Mouse (Mus musculus): ENCODE data around the gene Fntb. TPM values are rescaled to one million over a fixed set of nuclear protein-coding genes. Genes with fewer than 3 reads are reported as not detected.
"Not testable (repeated sequence)": the region's sequence is repeated elsewhere in the genome, so short reads cannot be mapped to it uniquely, and the experiment has no call there.

Gene Fntb
- polyA plus RNA-seq, 1 experiment from 2014 or later, result 16.2 TPM

DNA sequence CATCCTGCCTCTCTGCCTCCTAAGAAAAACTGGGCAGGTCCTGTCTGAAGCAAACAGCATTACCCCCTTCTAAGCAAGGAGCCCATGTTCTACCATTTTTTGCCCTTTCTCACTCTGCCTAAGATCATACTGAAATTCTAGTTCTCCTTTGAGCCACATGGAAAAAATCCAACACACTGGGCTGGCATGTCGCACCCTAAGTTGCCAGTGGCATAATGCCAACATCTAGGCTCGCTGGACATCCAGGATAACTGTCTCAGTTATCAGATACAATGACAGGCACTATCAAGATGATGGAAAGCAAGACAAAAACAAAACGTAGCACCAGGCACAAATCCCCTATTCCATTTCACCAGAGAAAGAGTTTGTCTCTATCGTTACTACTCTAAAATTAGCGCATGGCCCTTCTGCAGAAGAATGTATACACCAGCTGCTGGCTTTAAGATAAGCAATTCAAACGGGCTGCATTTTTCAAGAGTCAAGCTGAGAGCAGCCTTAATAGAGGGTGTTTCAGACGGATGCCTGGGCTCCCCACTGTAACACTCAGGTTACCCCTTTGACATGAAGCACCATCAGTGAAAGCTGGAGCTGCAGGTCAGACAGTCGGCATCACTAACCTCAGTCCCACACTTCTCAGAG lies 25.2 kb downstream of the Fntb start:
- TF ChIP-seq EP300 (IDR thresholded peaks at IDR 0.05; ENCODE audit: low read depth), result no peak
- no peak for TF ChIP-seq CTCF (IDR thresholded peaks at IDR 0.05; ENCODE audit: low read depth)
- 38% methylated on average over 8 of the region's 8 CpGs for WGBS (ENCODE audit: insufficient replicate concordance)
- Histone ChIP-seq H3K4me2 (ENCODE audit: low read depth, low read length) (no peak overlapping the region), H3K9me3 (ENCODE audit: low read length) (no peaks in the 10 kb centered on the region), H3K4me3 (ENCODE audit: low read depth, low read length) (no peak overlapping the region), H3K4me1 (ENCODE audit: insufficient read depth) (no peaks in the 10 kb centered on the region), H3K27me3 (ENCODE audit: insufficient read depth, low read length) (no peaks in the 10 kb centered on the region), H3K27ac (ENCODE audit: low read depth) (no peak overlapping the region), H3K9ac (replicated peaks) (no peak overlapping the region), H3K36me3 (replicated peaks; ENCODE audit: insufficient read depth, low read length) (no peaks in the 10 kb centered on the region)
- ATAC-seq, result no peak
- no peak for DNase-seq

DNA sequence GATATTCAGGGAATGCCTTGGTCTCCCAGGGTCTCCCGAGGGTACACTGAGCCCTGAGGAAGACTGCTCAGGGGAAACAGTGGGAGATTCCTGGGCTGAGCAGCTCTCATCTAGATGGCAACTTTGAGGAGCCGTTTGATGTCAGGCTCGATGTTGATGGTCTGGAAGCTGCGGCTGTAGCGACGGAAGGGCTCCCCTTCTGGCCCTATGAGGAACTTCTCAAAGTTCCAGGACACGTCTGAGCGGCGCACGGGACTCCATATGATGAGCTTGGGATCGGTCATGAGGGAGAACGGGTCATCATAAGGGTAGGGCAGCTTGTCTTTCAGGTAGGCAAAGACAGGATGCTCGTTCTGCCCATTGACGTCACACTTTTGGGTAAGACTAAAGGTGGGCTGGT lies 27.2 kb downstream of the Fntb start:
- not testable (repeated sequence) for H3K4me3 ChIP-seq (ENCODE audit: low read depth, low read length); H3K27me3 ChIP-seq (ENCODE audit: insufficient read depth, low read length); H3K27ac ChIP-seq (ENCODE audit: low read depth); H3K4me1 ChIP-seq (ENCODE audit: insufficient read depth); H3K9ac ChIP-seq (replicated peaks); ATAC-seq; H3K9me3 ChIP-seq (ENCODE audit: low read length); H3K4me2 ChIP-seq (ENCODE audit: low read depth, low read length); DNase-seq; H3K36me3 ChIP-seq (replicated peaks; ENCODE audit: insufficient read depth, low read length)
- WGBS (ENCODE audit: insufficient replicate concordance), result 49% methylated on average over 12 of the region's 14 CpGs
- peak; percentile 31; the same call in 1 of the 2 replicates for TF ChIP-seq CTCF (IDR thresholded peaks at IDR 0.05; ENCODE audit: low read depth)

DNA sequence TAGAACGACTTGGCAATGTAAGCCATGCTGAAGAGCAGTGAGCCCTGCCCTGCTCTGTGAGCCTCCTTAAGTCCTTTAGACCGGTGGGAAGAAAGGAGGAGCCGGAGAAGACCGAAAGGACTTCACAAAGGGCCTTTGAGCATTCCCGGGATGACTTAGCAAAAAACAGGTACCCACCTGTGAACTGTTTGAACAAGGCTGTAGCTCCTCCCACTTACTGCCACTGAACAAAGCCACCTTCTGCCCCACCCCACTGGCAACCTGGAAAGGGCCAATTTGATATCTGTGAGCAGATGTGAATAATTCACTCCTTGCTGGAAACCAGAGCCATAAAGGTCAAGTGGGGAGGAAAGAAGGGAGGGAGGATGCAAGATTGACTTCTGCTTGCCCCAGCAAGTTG lies 30.0 kb downstream of the Fntb start, which contains the start of gene Gpx2:
Gene Gpx2, minus strand, starts transcription at position 205 of the 400 bp plus-strand sequence.
- H3K27ac ChIP-seq (ENCODE audit: low read depth), result no peak within 1 kb of the TSS
- no peak for DNase-seq
- H3K4me2 ChIP-seq (ENCODE audit: low read depth, low read length), result no peak within 1 kb of the TSS
- 71% methylated on average over 5 of the region's 5 CpGs for WGBS (ENCODE audit: insufficient replicate concordance)
- no peak for TF ChIP-seq CTCF (IDR thresholded peaks at IDR 0.05; ENCODE audit: low read depth)
- no peak for TF ChIP-seq EP300 (IDR thresholded peaks at IDR 0.05; ENCODE audit: low read depth)
- no peaks in the 10 kb centered on the region for H3K36me3 ChIP-seq (replicated peaks; ENCODE audit: insufficient read depth, low read length)
- no peaks in the 10 kb centered on the region for H3K9me3 ChIP-seq (ENCODE audit: low read length)
- ATAC-seq, result no peak
- H3K4me3 ChIP-seq (ENCODE audit: low read depth, low read length), result no peak within 1 kb of the TSS
- no peaks in the 10 kb centered on the region for H3K4me1 ChIP-seq (ENCODE audit: insufficient read depth)
- 0 out of 2 replicates have a peak, but pooled peaks cover 3% of the 10 kb centered on the region for H3K27me3 ChIP-seq (ENCODE audit: insufficient read depth, low read length)
- H3K9ac ChIP-seq (replicated peaks), result no peak within 1 kb of the TSS

DNA sequence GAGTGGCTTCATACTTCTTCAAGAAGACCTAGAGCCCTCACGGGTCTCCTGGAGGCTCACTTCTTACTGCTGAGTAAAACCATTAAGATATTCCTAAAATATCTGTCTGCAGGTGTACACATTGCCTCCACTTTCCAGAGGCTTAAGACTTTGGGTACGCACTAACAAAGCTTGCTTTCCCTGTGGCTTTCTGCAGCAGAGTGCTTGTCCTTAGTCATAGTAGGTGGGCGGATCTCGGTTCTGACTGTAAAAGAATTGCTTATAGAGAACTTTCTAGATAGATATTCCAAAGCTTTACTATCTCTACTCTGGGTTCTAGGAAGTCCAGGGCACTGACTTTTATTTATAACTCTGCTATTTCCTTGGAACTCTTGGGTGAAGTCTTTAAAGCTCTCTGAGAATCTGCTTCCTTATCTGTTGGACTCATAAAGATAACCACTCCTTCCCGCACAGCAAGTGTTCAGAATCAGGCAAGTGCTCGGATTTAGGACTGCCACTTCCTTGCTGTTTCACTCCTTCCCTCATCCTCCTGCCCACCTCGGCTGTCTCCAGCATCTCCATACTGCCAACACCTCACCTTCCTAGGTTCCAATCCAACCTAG lies 31.6 kb downstream of the Fntb start:
- WGBS (ENCODE audit: insufficient replicate concordance), result 60% methylated on average over 7 of the region's 7 CpGs

DNA sequence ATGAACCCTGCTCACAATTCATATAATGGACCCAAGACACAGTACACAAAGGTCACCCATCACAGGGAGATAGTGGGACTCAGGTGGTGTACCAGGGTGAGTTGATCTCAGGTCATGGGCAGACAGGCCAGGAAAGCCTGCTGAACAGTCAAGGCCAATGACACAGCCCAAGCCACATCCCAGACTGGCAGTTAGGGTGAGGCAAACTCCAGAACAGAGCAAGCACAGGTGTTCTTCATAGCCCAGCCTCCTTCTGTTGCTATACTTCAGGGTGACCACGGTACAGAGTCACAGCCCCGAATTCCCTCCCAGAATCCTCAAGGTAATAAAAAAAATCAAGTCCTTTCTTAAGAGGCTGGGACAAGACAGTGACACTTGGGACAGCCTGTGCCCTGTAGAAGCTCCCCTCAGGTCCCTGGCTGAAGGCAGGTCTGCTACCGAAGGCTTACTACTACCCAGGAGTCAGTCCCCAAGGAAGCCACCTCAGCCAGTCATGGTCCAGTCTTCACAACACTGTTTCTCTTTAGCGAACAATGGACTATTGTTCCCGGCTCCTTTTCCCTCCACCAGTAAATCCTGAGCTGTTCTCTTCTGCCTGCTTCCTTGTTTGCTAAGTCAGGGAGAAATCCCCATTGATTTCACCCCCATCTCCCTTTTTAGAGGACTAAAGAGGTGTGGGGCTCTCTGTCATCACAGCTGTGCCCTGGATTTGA lies 32.8 kb downstream of the Fntb start:
- Histone ChIP-seq H3K27ac (ENCODE audit: low read depth) (no peak overlapping the region), H3K4me2 (ENCODE audit: low read depth, low read length) (no peak overlapping the region), H3K27me3 (ENCODE audit: insufficient read depth, low read length) (0 out of 2 replicates have a peak, but pooled peaks cover 3% of the 10 kb centered on the region)

More for the DNA sequence above, 31.6 kb downstream of the Fntb start:
- Histone ChIP-seq H3K4me2 (ENCODE audit: low read depth, low read length) (no peak overlapping the region), H3K36me3 (replicated peaks; ENCODE audit: insufficient read depth, low read length) (no peaks in the 10 kb centered on the region), H3K9ac (replicated peaks) (no peak overlapping the region), H3K4me3 (ENCODE audit: low read depth, low read length) (no peak overlapping the region), H3K9me3 (ENCODE audit: low read length) (no peaks in the 10 kb centered on the region), H3K4me1 (ENCODE audit: insufficient read depth) (no peaks in the 10 kb centered on the region), H3K27ac (ENCODE audit: low read depth) (no peak overlapping the region), H3K27me3 (ENCODE audit: insufficient read depth, low read length) (0 out of 2 replicates have a peak, but pooled peaks cover 3% of the 10 kb centered on the region)
- ATAC-seq (no peak), DNase-seq (no peak)
- TF ChIP-seq EP300 (IDR thresholded peaks at IDR 0.05; ENCODE audit: low read depth) (no peak), CTCF (IDR thresholded peaks at IDR 0.05; ENCODE audit: low read depth) (no peak)

DNA sequence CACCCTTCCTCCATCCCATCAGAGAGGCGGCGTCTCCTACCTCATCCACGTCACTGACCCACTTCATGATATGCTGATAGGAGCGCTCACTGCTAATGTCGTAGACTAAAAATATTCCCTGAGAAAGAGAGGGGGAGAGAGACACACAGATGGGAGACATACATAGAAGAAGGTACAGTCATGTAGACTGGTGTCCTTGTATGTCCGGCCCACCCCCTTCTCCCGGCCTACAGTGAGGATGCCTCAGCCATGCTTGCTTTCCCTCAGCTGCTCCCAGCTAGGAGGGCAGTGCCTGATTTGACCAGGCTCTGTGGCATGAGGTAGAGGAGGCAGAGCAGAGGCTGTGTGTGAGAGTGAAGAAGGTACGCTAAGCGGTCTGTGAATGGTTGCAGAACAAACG lies 37.6 kb downstream of the Fntb start:
- no peak overlapping the region for H3K9ac ChIP-seq (replicated peaks)
- 0 out of 2 replicates have a peak, but pooled peaks cover 3% of the 10 kb centered on the region for H3K27me3 ChIP-seq (ENCODE audit: insufficient read depth, low read length)
- no peak overlapping the region for H3K27ac ChIP-seq (ENCODE audit: low read depth)
- no peaks in the 10 kb centered on the region for H3K9me3 ChIP-seq (ENCODE audit: low read length)
- H3K4me2 ChIP-seq (ENCODE audit: low read depth, low read length), result no peak overlapping the region
- H3K4me1 ChIP-seq (ENCODE audit: insufficient read depth), result no peaks in the 10 kb centered on the region
- DNase-seq (no peak), ATAC-seq (no peak)
- H3K4me3 ChIP-seq (ENCODE audit: low read depth, low read length), result no peak overlapping the region
- no peaks in the 10 kb centered on the region for H3K36me3 ChIP-seq (replicated peaks; ENCODE audit: insufficient read depth, low read length)
- 80% methylated on average over 10 of the region's 10 CpGs for WGBS (ENCODE audit: insufficient replicate concordance)
- TF ChIP-seq EP300 (IDR thresholded peaks at IDR 0.05; ENCODE audit: low read depth) (no peak), CTCF (IDR thresholded peaks at IDR 0.05; ENCODE audit: low read depth) (no peak)

More for the DNA sequence above, 32.8 kb downstream of the Fntb start:
- no peaks in the 10 kb centered on the region for H3K36me3 ChIP-seq (replicated peaks; ENCODE audit: insufficient read depth, low read length)
- 53% methylated on average over 5 of the region's 5 CpGs for WGBS (ENCODE audit: insufficient replicate concordance)
- ATAC-seq (no peak), DNase-seq (no peak)
- H3K4me1 ChIP-seq (ENCODE audit: insufficient read depth), result no peaks in the 10 kb centered on the region
- H3K4me3 ChIP-seq (ENCODE audit: low read depth, low read length), result no peak overlapping the region
- no peak for TF ChIP-seq CTCF (IDR thresholded peaks at IDR 0.05; ENCODE audit: low read depth)
- TF ChIP-seq EP300 (IDR thresholded peaks at IDR 0.05; ENCODE audit: low read depth), result no peak
- H3K9me3 ChIP-seq (ENCODE audit: low read length), result no peaks in the 10 kb centered on the region
- H3K9ac ChIP-seq (replicated peaks), result no peak overlapping the region

Measured in liver, postnatal 0 days (tissue).